Mouse (Mus musculus) embryo, embryonic 11 days (tissue): Measurements from ENCODE around the gene Olfr657.

ENCODE experiments used
- DNase-seq: peaks from one replicate; pipeline ENCODE4 v3.0.0-alpha.2; 2015

Olfr657 gene

DNA sequence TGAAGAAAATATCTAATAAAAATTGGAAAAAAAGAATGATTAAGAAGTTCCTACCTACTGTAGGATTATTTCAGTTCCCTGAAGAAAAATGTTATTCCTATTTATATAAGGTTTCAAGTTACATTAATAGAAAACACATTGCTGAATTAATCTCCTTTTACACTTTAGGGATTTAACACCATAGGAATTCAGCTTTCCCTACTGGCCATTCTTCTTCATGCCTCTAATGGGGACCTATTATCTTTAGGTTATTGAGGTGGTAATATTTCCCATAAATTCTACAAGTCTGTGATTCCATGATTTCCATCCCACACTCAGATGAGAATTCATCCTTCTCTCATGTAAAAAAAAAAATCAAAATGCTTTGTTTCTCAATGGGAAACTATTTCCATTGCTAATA, at the start of gene Olfr657:
TSS of gene Olfr657 (plus strand) at position 301 of the 400 bp plus-strand sequence.
- DNase-seq = no peak

DNA sequence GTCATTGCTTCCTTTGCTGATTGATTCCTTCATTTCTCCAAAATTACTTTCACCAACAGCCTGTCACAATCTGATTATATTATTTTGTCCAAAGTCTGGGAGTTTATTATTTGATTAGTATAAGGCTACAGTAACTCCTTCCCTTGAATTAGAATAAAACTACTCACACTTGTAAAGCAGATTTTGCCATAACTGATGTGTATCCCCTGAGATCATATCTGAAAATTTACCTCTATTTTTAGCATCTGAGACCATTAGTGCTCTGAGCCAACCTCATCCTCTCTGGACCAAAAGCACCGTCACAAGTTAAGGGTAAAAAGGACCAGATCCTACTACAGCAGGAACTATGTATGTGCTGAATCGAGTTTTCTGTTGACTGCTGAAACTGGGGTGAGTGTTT, 47.6 kb upstream of the Olfr657 start, which contains the start of gene Olfr653:
TSS of gene Olfr653 (plus strand) at position 301 of the 400 bp plus-strand sequence.
- DNase-seq = no peak

DNA sequence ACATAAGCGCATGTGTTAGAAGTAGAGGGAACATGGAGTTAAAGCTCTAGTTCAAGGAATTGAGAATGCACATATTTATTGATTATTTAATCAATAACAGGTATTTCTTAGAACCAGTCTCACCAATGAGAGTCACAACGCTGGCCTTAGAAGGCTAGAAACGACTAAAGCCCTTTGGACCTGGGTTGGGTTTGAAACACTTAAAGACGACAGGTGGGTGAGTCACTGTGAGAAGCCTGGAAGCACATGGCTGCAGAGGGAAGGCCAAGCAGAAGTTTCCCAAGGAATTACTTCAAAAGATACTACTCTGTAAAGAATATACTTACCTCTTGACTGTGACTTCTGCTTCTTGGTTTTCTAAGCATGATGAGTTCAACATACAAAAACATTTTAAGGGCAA, 43.7 kb upstream of the Olfr657 start:
- DNase-seq = no peak

DNA sequence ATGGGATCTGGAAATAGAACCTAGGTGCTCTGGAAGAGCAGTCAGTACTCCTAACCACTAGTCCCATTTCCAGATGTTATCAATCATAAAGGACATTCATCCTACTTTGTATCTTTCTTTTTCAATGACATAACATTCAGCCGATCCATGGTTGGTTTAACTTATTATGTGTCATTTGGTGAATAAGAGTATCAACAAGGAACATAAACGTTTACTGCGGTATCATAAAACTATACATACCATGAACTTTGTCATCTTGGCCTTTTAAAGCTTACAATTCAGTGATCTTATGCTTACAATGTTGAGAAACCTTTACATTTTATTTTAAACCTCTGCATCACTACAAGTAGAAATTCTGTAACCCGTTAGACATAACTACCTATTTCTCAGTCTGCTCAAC, 43.2 kb upstream of the Olfr657 start:
- no peak for DNase-seq

DNA sequence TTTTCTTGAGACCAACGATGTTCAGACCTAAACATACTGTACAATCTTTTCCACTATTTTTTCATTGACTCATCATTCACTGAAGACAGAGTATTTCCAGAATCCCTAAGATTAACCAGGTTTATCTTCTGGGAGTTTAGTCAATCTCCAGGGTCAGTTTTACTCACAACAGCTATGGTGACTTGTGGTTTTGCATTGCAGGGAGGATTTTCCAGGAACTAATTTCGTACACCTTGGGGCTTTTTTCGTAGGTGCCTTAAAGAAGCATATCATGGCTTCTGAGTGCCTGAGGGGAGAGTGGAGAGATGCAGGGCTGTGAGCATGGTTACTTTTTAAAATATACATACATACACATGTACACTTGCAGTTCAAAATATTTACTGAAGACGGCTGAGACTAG, 37.9 kb upstream of the Olfr657 start, which contains the start of gene Olfr654:
TSS of gene Olfr654 (plus strand) at position 301 of the 400 bp plus-strand sequence.
- DNase-seq = no peak

DNA sequence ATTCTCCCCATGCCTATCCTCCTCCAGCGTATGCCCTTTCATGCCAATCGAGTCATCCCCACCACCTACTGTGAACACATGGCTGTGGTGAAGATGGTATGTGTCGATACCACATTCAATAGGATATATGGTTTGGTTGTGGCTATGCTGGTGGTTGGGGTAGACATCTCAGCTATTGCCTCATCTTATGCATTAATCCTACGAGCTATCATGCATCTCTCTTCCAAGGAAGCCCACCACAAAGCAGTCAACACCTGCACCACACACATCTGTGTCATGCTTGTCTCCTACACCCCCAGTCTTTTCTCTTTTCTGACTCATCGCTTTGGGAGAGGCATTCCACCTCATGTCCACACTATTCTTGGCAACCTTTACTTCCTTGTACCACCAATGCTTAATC, 36.3 kb upstream of the Olfr657 start:
- no peak for DNase-seq

DNA sequence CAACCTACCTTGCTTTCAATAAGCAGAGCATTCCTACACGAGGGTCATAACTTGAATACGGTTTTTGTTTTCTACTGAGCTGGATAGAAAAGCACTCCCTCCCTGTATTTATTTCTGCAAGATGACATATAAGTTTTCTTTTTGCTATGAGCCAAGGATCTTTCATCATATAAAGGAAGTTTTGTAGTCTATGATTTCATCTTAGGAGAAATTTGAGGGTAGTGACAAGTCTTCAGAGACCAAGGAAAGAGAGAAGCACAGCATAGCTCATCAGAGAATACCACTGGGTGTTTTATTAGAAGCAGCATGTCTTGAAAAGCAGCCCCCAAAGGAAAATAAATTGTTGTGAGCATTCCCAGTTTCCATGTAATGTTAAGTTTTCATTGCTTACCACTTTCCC, 22.9 kb upstream of the Olfr657 start, which contains the start of gene Olfr655:
TSS of gene Olfr655 (minus strand) at position 101 of the 400 bp plus-strand sequence.
- DNase-seq = no peak

DNA sequence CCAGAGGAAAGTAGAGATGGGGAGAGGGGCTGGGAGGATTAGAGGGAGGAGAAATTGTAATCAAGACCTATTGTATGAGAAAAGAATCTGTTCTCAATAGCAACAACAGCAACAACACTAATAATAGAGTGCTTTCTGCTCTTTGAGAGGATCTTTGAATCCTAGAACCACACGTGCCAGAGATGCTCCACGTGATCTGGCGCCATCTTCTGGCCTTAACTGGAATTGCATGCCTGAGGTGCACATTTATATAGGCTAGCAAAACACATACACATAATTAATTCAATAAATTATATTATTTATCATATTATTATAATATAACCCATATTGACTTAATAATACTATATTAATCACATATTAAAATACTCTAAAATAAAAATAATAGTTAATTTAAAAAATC, 21.4 kb upstream of the Olfr657 start:
- DNase-seq = peak; percentile 34

DNA sequence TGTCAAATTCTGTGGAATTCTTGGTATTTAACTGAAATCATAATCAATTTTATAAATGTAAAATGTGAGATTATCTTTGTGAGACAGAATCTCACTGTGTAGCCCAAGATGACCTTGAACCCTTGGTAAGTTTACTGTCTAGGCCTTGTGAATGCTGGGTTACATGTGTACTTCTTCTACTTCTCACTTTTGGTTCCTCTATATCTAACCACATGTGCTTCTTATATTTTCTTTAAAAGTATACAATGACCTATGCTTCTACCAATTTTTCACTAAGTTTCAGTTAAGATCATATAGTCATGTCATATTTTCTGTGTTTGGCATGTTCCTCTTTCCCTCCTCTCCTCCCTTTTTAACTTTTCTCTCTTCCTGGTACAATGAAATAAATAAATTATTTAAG, 19.9 kb upstream of the Olfr657 start:
- no peak for DNase-seq

DNA sequence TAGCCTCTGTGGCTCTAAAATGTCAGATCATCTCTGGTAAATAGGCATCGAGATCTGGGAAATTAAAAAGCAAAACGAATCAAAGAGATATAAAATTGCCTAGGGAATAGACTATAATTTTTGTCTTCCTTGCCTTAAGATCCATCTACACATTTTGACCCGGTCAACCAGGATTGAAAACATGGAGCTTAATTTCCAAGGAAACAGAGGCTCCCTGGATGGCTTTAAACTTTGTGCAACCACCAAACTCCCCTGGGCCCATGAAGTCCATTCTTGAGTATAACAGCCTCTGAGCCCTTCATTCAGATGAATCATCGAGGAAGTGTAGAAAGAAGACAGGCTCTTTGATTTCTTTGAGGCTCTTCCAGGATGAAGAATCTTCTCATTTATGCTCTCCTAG, 10.9 kb upstream of the Olfr657 start, which contains the start of gene Olfr656:
TSS of gene Olfr656 (plus strand) at position 301 of the 400 bp plus-strand sequence.
- no peak for DNase-seq

DNA sequence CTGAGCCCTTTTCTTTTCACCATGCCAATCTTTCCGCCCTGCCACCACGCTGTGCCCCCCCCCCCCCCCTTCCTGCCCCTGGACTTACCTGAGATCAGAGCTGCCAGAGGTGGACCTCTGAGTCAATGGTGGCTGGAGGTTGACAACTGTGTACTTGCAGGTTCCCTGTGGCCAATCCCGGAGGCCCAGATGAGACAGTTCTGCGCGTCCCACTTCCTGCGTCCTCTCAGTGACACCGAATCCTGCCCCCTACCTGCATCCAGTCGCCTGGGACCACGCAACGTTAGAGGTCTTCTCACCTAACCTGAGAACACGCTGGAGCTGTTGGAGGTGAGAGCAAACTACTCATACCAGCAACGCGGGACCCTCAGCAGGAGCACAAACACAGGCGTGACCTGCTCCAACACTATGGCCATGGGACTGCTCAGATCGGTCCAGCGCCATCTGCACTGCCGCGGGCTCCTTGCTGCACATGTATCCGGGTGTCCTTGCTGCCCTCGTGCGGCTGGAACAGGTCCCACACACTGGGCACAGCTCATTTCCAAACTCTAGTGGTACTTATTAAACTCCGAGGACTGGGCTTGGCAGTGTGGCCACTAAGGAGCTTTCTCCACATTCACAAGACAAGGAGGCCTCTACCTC, 22.4 kb downstream of the Olfr657 start, which contains the start of gene Olfr658:
TSS of gene Olfr658 (minus strand) at position 465 of the 642 bp plus-strand sequence.
- peak; percentile 73 for DNase-seq

DNA sequence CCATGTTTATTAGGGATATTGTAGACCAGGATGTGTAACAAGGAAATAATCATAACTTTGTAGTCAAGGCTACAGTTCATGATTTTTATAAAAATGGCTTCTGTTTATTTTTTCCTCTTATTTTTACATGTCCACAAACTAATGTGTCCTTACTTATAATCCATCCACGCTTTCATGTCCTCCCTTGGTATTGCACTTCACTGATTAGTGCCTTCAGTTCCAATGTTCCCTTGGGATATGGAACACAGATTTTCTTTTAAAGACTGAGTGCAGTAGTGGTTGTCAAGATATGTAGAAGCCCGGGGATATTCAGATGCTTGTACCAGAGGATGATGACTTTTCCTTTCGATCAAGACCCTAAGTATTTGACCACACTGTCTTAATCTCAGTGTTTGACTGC, 41.9 kb downstream of the Olfr657 start, which contains the start of gene Olfr659:
TSS of gene Olfr659 (plus strand) at position 301 of the 400 bp plus-strand sequence.
- DNase-seq = no peak

DNA sequence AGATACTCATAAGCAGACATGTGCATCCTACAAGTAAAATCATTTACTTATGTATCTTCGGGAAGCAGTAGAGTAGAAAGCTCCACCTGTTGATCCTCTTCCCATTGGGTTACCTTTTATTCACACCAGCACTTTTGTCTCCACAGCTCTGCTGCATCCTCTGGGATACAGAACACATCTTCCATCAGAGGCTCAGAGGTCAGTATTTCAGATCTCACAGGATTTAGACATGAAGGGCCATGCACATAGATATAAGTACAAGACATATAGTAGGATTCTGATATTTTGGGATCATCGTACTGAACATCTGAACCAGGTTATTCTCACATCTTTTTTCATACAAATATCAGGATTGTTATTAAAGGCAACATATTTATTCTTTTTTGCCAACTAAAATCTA, 61.6 kb downstream of the Olfr657 start, which contains the start of gene Olfr661:
TSS of gene Olfr661 (plus strand) at position 301 of the 400 bp plus-strand sequence.
- DNase-seq = no peak
